Mouse (Mus musculus): ENCODE results near the gene Ccdc121. TPM values are rescaled to one million over a fixed set of nuclear protein-coding genes. Genes with fewer than 3 reads are reported as not detected.
A peak's percentile ranks its signal among the peaks of the same experiment; 100 is the strongest.

The Ccdc121 gene
- not detected in 2 replicates for polyA plus RNA-seq (2011; ENCODE audit: insufficient read depth, insufficient read length, low replicate concordance, missing spikeins)

DNA sequence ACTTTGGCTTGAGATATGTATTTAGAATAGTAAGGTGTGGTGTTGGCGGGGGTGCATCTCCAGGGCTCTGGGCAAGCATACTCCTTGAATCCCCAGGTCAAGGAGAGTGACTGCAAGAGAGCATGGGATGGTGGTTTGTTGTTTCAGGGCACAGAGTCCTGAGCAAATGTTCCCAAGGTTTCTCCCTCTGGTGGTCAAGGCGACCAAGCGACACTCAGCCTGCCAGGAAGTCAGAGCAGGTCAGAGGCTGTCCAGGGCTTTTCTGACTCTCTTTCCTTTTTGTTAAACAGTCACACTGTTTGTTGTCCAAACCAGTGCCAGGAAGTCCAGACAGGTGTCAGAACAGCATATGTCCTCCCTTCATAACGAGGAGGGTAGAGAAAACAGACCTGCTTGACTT is at the start of gene Ccdc121:
Gene Ccdc121 (minus strand): TSS at position 145 of the 400 bp plus-strand sequence.
- 78% methylated on average over 4 of the region's 4 CpGs for WGBS
- Histone ChIP-seq H3K4me3 (replicated peaks; ENCODE audit: control insufficient read depth, low read depth, low read length) (no peak within 1 kb of the TSS), H3K27ac (ENCODE audit: control insufficient read depth, insufficient read depth, low read depth, low read length, poor library complexity) (no peak within 1 kb of the TSS), H3K4me1 (ENCODE audit: control insufficient read depth, insufficient read depth, low read length) (no peaks in the 10 kb centered on the region)
- TF ChIP-seq CTCF (IDR thresholded peaks at IDR 0.05; ENCODE audit: control insufficient read depth, insufficient read depth, low read length): no peak
- TF ChIP-seq POLR2A (IDR thresholded peaks at IDR 0.05; ENCODE audit: borderline replicate concordance, control insufficient read depth, low read depth, low read length): no peak

DNA sequence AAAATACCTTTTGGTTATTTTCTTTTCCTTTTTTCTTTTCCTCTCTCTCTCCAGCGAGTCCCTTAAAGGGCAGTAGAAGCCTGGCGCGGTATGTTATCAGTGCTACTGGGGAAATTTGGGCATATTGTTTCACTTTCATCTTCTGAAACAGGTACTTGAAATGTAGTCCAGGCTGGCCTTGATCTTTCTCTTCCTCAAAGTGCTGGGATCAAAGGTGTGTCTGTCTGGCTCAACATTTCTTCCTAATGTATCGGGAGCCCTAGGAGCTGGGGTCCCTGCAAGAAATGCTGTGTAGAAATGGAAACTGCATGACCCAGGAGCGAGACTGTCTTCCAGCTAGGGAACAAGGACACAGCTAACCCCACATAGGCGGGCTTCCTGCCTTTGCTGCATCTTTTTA is 49.1 kb upstream of the Ccdc121 start:
- TF ChIP-seq POLR2A (IDR thresholded peaks at IDR 0.05; ENCODE audit: borderline replicate concordance, control insufficient read depth, low read depth, low read length): no peak
- TF ChIP-seq CTCF (IDR thresholded peaks at IDR 0.05; ENCODE audit: control insufficient read depth, insufficient read depth, low read length): no peak
- WGBS: 75% methylated on average over 6 of the region's 6 CpGs
- no peaks in the 10 kb centered on the region for H3K4me1 ChIP-seq (ENCODE audit: control insufficient read depth, insufficient read depth, low read length)
- H3K4me3 ChIP-seq (replicated peaks; ENCODE audit: control insufficient read depth, low read depth, low read length): no peak overlapping the region
- no peak overlapping the region for H3K27ac ChIP-seq (ENCODE audit: control insufficient read depth, insufficient read depth, low read depth, low read length, poor library complexity)

DNA sequence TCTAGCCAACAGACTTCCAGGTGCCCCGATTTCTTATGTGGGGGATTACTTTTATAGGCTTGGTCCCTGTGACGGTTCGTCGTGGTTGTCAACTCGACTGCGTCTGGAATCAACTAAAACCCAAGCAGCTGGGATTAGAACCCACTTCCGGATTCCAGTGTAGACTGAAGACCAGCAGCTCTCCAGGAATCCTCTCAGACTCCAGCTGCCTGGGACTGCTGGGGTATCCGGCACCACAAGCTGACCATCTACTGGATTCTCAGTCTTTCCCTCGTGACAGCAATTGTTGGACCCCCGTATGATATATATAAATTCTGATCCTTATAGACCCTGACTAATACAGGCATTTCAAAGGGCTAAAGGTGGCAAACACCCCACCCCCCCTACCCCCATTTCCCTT is 48.4 kb upstream of the Ccdc121 start:
- WGBS: 77% methylated on average over 10 of the region's 10 CpGs
- Histone ChIP-seq H3K27ac (ENCODE audit: control insufficient read depth, insufficient read depth, low read depth, low read length, poor library complexity) (no peak overlapping the region), H3K4me3 (replicated peaks; ENCODE audit: control insufficient read depth, low read depth, low read length) (no peak overlapping the region), H3K4me1 (ENCODE audit: control insufficient read depth, insufficient read depth, low read length) (no peaks in the 10 kb centered on the region)
- TF ChIP-seq POLR2A (IDR thresholded peaks at IDR 0.05; ENCODE audit: borderline replicate concordance, control insufficient read depth, low read depth, low read length): no peak
- no peak for TF ChIP-seq CTCF (IDR thresholded peaks at IDR 0.05; ENCODE audit: control insufficient read depth, insufficient read depth, low read length)

DNA sequence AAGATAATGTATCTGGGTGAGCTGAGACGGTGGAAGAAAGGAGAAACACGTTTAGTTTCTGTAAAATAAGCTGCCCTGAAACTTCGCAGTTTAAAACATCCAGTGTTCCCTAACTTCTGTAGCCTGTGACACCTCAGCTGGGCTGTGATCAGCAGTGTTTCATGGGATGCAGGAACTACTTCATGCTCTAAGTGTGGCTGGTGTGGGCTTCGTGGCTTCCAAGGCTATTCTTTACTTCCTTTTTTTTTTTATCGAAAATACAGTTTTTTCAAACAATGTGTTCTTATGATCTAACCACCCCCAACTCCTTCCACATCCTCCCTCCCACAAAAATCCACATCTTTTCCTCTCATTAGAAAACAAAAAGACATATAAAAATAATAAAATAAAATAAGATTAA is 44.2 kb upstream of the Ccdc121 start:
- 14% methylated on average over 5 of the region's 5 CpGs for WGBS
- TF ChIP-seq POLR2A (IDR thresholded peaks at IDR 0.05; ENCODE audit: borderline replicate concordance, control insufficient read depth, low read depth, low read length): no peak
- no peak for TF ChIP-seq CTCF (IDR thresholded peaks at IDR 0.05; ENCODE audit: control insufficient read depth, insufficient read depth, low read length)
- Histone ChIP-seq H3K4me3 (replicated peaks; ENCODE audit: control insufficient read depth, low read depth, low read length) (no peak overlapping the region), H3K27ac (ENCODE audit: control insufficient read depth, insufficient read depth, low read depth, low read length, poor library complexity) (no peak overlapping the region), H3K4me1 (ENCODE audit: control insufficient read depth, insufficient read depth, low read length) (no peaks in the 10 kb centered on the region; the same call in 1 of the 2 replicates)

DNA sequence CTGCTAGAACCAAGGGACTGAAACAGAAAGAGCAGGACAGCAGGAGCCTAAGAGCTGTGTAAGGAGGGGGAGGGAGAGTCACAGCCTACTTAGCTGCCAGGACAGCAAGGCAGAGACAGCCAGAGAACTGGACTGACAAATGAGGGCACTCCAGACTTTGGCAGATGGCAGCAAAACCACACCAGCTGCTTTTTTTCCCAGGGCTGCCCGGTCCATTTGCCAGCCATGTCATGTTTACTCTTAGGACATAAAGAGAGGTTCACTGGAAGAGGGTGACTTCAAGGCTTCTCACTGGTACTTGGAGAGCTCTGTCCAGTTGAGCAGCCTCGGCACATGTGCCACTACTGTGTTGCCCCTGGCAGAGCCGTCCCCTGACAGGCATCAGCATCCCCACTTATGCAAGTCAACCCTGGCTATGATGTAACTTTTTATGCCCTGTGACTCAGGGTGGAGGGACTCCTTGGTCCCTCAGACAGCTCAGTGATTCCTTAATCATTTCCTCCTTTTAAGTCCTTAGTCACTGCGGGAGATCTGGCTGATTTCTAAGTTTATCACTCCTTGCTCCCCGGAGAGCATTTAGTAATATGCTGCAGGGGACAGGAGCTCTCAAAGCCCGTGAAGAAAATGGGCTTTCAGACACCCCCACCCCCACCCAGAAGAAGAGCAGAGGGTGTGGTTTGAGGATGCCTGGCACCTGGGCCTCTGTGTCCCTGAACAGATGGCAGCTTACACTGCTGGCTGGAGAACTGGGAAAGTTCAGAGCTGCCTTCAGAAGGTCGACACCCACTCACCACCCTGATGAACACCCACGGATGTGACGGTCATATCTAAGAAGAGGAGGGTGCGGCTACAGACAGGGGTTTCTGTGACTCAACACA is 41.5 kb upstream of the Ccdc121 start:
- no peak overlapping the region for H3K4me3 ChIP-seq (replicated peaks; ENCODE audit: control insufficient read depth, low read depth, low read length)
- H3K27ac ChIP-seq (ENCODE audit: control insufficient read depth, insufficient read depth, low read depth, low read length, poor library complexity): no peak overlapping the region
- H3K4me1 ChIP-seq (ENCODE audit: control insufficient read depth, insufficient read depth, low read length): no peaks in the 10 kb centered on the region; the same call in 1 of the 2 replicates
- no peak for TF ChIP-seq CTCF (IDR thresholded peaks at IDR 0.05; ENCODE audit: control insufficient read depth, insufficient read depth, low read length)
- WGBS: 23% methylated on average over 10 of the region's 10 CpGs

DNA sequence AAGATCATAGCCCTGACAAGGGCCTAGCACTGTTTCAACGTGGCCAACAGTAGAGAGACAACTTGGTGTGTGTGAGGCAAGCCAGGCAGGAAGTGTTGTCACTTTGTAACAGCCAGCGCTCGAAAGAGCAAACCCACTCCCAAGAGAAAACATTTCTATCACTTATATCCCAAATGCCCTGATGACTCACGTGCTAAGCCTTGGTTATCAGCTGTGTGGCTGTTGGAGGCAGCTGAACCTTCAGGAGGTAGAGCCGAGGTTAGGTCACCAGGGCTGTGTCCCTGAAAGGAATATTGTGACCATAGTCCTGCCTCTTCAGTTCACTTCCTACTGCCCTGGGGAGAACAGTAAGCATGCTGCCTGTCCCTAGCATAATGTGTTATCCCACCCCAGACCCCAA is 39.6 kb upstream of the Ccdc121 start:
- no peak overlapping the region for H3K27ac ChIP-seq (ENCODE audit: control insufficient read depth, insufficient read depth, low read depth, low read length, poor library complexity)
- H3K4me3 ChIP-seq (replicated peaks; ENCODE audit: control insufficient read depth, low read depth, low read length): no peak overlapping the region
- TF ChIP-seq CTCF (IDR thresholded peaks at IDR 0.05; ENCODE audit: control insufficient read depth, insufficient read depth, low read length): no peak
- no peak for TF ChIP-seq POLR2A (IDR thresholded peaks at IDR 0.05; ENCODE audit: borderline replicate concordance, control insufficient read depth, low read depth, low read length)
- H3K4me1 ChIP-seq (ENCODE audit: control insufficient read depth, insufficient read depth, low read length): no peaks in the 10 kb centered on the region; the same call in 1 of the 2 replicates
- 28% methylated on average over 5 of the region's 5 CpGs for WGBS

DNA sequence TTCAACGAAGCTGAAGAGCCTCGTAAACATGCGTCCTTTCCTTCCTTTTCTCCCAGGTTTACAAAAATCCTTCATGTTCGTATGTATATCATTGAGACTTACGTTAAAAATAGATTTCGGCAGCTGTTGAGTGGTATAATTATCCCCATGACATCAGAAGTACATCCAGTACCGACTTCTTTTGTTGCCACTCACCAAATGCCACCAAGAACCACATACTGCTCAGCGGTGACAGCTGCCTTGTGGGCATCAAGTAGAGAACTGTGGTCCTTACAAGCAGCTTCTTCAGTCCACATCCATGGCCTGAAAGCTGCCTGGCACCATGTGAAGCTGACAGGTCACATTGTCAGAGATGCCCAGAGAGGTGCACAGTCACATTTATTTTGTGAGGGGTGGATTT is 38.7 kb upstream of the Ccdc121 start:
- H3K4me3 ChIP-seq (replicated peaks; ENCODE audit: control insufficient read depth, low read depth, low read length): no peak overlapping the region
- 84% methylated on average over 8 of the region's 8 CpGs for WGBS
- no peak overlapping the region for H3K27ac ChIP-seq (ENCODE audit: control insufficient read depth, insufficient read depth, low read depth, low read length, poor library complexity)
- no peak for TF ChIP-seq POLR2A (IDR thresholded peaks at IDR 0.05; ENCODE audit: borderline replicate concordance, control insufficient read depth, low read depth, low read length)
- TF ChIP-seq CTCF (IDR thresholded peaks at IDR 0.05; ENCODE audit: control insufficient read depth, insufficient read depth, low read length): no peak
- no peaks in the 10 kb centered on the region; the same call in 1 of the 2 replicates for H3K4me1 ChIP-seq (ENCODE audit: control insufficient read depth, insufficient read depth, low read length)

DNA sequence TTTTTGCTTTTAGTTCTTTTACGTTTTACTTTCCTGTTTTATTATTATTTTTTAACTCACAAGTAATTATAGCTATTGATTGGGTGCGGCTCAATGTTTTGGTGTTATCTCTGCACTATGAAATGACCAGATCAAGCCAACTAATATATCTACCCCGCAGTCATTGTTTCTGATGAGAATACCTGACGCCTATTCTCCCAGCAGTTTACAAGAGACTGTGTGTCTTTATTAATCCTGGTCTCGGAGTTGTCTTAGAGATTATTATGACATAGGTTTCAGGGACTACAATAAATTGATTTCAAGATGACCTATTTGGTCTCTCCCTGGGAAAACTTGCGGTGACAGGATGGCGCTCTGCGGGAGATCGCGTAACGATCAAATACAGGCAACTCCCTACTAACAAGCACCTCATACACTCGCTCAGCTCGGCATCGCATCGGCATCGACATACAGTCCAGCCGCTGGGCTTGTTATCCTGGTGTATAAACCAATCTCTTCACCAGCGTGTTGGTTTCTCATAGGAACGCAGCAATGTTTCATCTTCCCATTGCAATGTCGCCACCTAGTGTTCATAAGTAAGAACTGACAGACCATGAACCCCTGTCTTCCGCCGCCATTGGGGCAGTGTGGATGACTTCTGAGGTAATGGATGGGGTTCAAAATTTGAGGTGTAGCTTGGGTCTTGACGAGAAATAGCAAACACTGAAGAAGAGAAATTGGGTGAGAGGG is 34.0 kb upstream of the Ccdc121 start:
- Histone ChIP-seq H3K4me1 (ENCODE audit: control insufficient read depth, insufficient read depth, low read length) (peaks cover 1% of the 10 kb centered on the region; the same call in 1 of the 2 replicates), H3K27ac (ENCODE audit: control insufficient read depth, insufficient read depth, low read depth, low read length, poor library complexity) (no peak overlapping the region), H3K4me3 (replicated peaks; ENCODE audit: control insufficient read depth, low read depth, low read length) (no peak overlapping the region)
- TF ChIP-seq CTCF (IDR thresholded peaks at IDR 0.05; ENCODE audit: control insufficient read depth, insufficient read depth, low read length) (peak; percentile 65), POLR2A (IDR thresholded peaks at IDR 0.05; ENCODE audit: borderline replicate concordance, control insufficient read depth, low read depth, low read length) (no peak)
- 31% methylated on average over 23 of the region's 23 CpGs for WGBS

Data from bone marrow, adult 2 months (tissue).